Comparison of ENCODE assay signal across 25 mouse cellular contexts in genomic region chr1:84189446-84189845, GRCm38 (mm10).
A peak's percentile ranks its signal among the peaks of the same experiment; 100 is the strongest.
DNase-seq lines count a peak whose midpoint lies in the region; ATAC-seq and TF ChIP-seq lines count a peak whose summit lies in the region.
"Had no signal": no experiment of that assay in that cellular context is flagged by ENCODE, and none has a peak within 500 bp of the region (broad histone marks: within the 10 kb centered on the region; RNA-seq: fewer than 3 reads in every experiment).

No protein-coding gene starts in this region.

- no peak overlapping the region for H3K4me3 ChIP-seq in lung, adult 2 months (replicated peaks; ENCODE audit: extremely low read depth, low read depth, low read length)
- H3K4me3 ChIP-seq in forebrain, embryonic 11.5 days (ENCODE audit: low read depth, low read length): no peak overlapping the region
- H3K4me3 ChIP-seq: embryonic facial prominence, embryonic 13.5 days; erythroblast, embryonic 14.5 days; forebrain, embryonic 15.5 days; heart, adult 2 months; intestine, embryonic 15.5 days; limb, embryonic 10.5 days had no signal

- no peak overlapping the region for H3K27ac ChIP-seq in forebrain, embryonic 11.5 days (ENCODE audit: low read depth, low read length)
- H3K27ac ChIP-seq: embryonic facial prominence, embryonic 13.5 days; forebrain, embryonic 15.5 days; heart, adult 2 months; intestine, embryonic 15.5 days; limb, embryonic 10.5 days had no signal

- H3K36me3 ChIP-seq in forebrain, embryonic 11.5 days (ENCODE audit: control insufficient read depth, insufficient read depth, low read length): no peaks in the 10 kb centered on the region
- H3K36me3 ChIP-seq: embryonic facial prominence, embryonic 13.5 days; forebrain, embryonic 15.5 days; G1E; intestine, embryonic 15.5 days; limb, embryonic 10.5 days had no signal

- TF ChIP-seq CTCF in lung, adult 2 months (IDR thresholded peaks at IDR 0.05; ENCODE audit: insufficient read depth, low read length): no peak

- no peaks in the 10 kb centered on the region for H3K4me1 ChIP-seq in lung, adult 2 months (ENCODE audit: control insufficient read depth, insufficient read depth, low read length)
- H3K4me1 ChIP-seq in forebrain, embryonic 11.5 days (replicated peaks; ENCODE audit: control insufficient read depth, insufficient read depth, low read length): no peaks in the 10 kb centered on the region
- H3K4me1 ChIP-seq: forebrain, embryonic 15.5 days; intestine, embryonic 15.5 days had no signal

- TF ChIP-seq POLR2A in lung, adult 2 months (IDR thresholded peaks at IDR 0.05; ENCODE audit: borderline replicate concordance, extremely low read depth, low read depth, low read length): no peak

- DNase-seq in heart, adult 11 months: peak; percentile 94
- DNase-seq in heart, postnatal 36 days: no peak
- peak; percentile 2 for DNase-seq in lung, postnatal 10 days
- DNase-seq in lung, adult 2 months: no peak
- DNase-seq in heart, postnatal 25 days (ENCODE audit: low spot score): peak; percentile 14
- no peak for DNase-seq in forebrain, embryonic 11.5 days (ENCODE audit: low spot score)
- no peak for DNase-seq in T-cell, adult 2 months (ENCODE audit: low spot score)
- DNase-seq: adrenal gland, adult 8-10 months; B cell, adult 2 months; cerebellum, postnatal 25 days; embryo, embryonic 11 days; kidney, adult 8-10 months; kidney, postnatal 14 days; liver; midbrain, embryonic 14.5 days had no signal

- ATAC-seq in forebrain, embryonic 11.5 days (replicated peaks; ENCODE audit: low FRiP score): no peak
- ATAC-seq: activated CD4-positive, CD25-positive, alpha-beta regulatory T cell, adult 4 months; forebrain, embryonic 15.5 days; hindbrain, embryonic 16.5 days; intestine, embryonic 15.5 days had no signal

- H3K4me2 ChIP-seq in forebrain, embryonic 11.5 days (ENCODE audit: low read depth, low read length, severe bottlenecking): no peak overlapping the region
- H3K4me2 ChIP-seq: embryonic facial prominence, embryonic 13.5 days; forebrain, embryonic 15.5 days; intestine, embryonic 15.5 days had no signal

- no peaks in the 10 kb centered on the region for H3K9me3 ChIP-seq in forebrain, embryonic 11.5 days (ENCODE audit: control insufficient read depth, low read length)
- H3K9me3 ChIP-seq: embryonic facial prominence, embryonic 13.5 days; forebrain, embryonic 15.5 days; intestine, embryonic 15.5 days; limb, embryonic 10.5 days had no signal

- no peaks in the 10 kb centered on the region for H3K27me3 ChIP-seq in forebrain, embryonic 11.5 days (ENCODE audit: control insufficient read depth, insufficient read depth, low read length)
- H3K27me3 ChIP-seq: CH12.LX; embryonic facial prominence, embryonic 13.5 days; forebrain, embryonic 15.5 days; intestine, embryonic 15.5 days had no signal

- no peak overlapping the region for H3K9ac ChIP-seq in forebrain, embryonic 11.5 days (ENCODE audit: low read length)
- H3K9ac ChIP-seq: embryonic facial prominence, embryonic 13.5 days; forebrain, embryonic 15.5 days; intestine, embryonic 15.5 days had no signal

- WGBS in lung, adult 2 months: 64% methylated on average over 5 of the region's 5 CpGs
- 88% methylated on average over 5 of the region's 5 CpGs for WGBS in forebrain, embryonic 11.5 days

- intact Hi-C loops in heart, postnatal 36 days (cut with DNase I): no loop called here
- intact Hi-C loops in heart, postnatal 25 days (cut with DNase I): loop anchor here (5.0 kb wide), 1 partner anchor 38 kb away; no protein-coding TSS in a partner anchor

Comparison
In these comparisons a context has a peak if more than half of its experiments do, and no peak if none do; other contexts are left out.
1. DNase-seq: peak in heart, adult 11 months (single experiment), lung, postnatal 10 days (single experiment) and heart, postnatal 25 days (single experiment); none in heart, postnatal 36 days (0 of 2), lung, adult 2 months (single experiment), forebrain, embryonic 11.5 days (single experiment) and T-cell, adult 2 months (single experiment).